Mouse (Mus musculus) layer of hippocampus, adult 6 months (tissue): ENCODE data around the gene Agr2. TPM values are rescaled to one million over a fixed set of nuclear protein-coding genes. Genes with fewer than 3 reads are reported as not detected.

Experiments used
- long read RNA-seq, 2 experiments: library from polyadenylated mRNA; unstranded; transcript quantifications; one replicate each; pipeline ENCODE4 v2.0.0; 2019 to 2020
- polyA plus RNA-seq: library from polyadenylated mRNA; unstranded; fragments of <200 nt; fragmentation: Nextera tagmentation; gene quantifications from 2 replicates; pipeline ENCODE4 v1.2.3, GENCODE M21; 2021

The Agr2 gene
- not detected in 2 replicates for polyA plus RNA-seq
- long read RNA-seq, experiment 1 = 0 reads
- long read RNA-seq, experiment 2 = 0 reads

GRCm38 (mm10) chr12:35992711-35993110 lies at the start of gene Agr2:
Gene Agr2, plus strand, starts transcription at chr12:35992907.

GRCm38 (mm10) chr12:36042348-36042778 lies 49.7 kb downstream of the Agr2 start, which contains the start of gene Tspan13:
Gene Tspan13, minus strand, starts transcription at chr12:36042500.

Other genes starting within 250 kb of the Agr2 start
- not detected in 2 replicates for gene Agr3, start 67.3 kb upstream of the Agr2 start, polyA plus RNA-seq
- 424 and 476 TPM in 2 replicates for gene Tspan13, start 49.6 kb downstream of the Agr2 start, polyA plus RNA-seq
- gene Ankmy2, start 164.2 kb downstream of the Agr2 start, polyA plus RNA-seq = 35.1 and 35.8 TPM in 2 replicates
- gene Bzw2, start 165.2 kb downstream of the Agr2 start, polyA plus RNA-seq = 33.6 and 36.9 TPM in 2 replicates